8 mouse cellular contexts compared by ENCODE assay signal in genomic region chr16:55820161-55820915, GRCm38 (mm10). TPM values are rescaled to one million over a fixed set of nuclear protein-coding genes. Genes with fewer than 3 reads are reported as not detected.
DNase-seq lines count a peak whose midpoint lies in the region; ATAC-seq and TF ChIP-seq lines count a peak whose summit lies in the region.

No protein-coding gene starts in this region.

- no peak for TF ChIP-seq CTCF in liver, adult 2 months (IDR thresholded peaks at IDR 0.05; ENCODE audit: low read depth, low read length)

- H3K9me3 ChIP-seq in embryonic facial prominence, embryonic 14.5 days (ENCODE audit: control insufficient read depth, low read length) = 0 out of 2 replicates have a peak, but pooled peaks cover 5% of the 10 kb centered on the region
- H3K9me3 ChIP-seq in hindbrain, embryonic 16.5 days (ENCODE audit: control insufficient read depth, low read length) = no peaks in the 10 kb centered on the region
- no peaks in the 10 kb centered on the region for H3K9me3 ChIP-seq in lung, embryonic 16.5 days (ENCODE audit: control insufficient read depth, low read length)

- peak overlapping the region; percentile 77 for H3K4me2 ChIP-seq in embryonic facial prominence, embryonic 14.5 days (ENCODE audit: low read depth, low read length)
- peak overlapping the region; percentile 92 for H3K4me2 ChIP-seq in hindbrain, embryonic 16.5 days (ENCODE audit: low read length)
- H3K4me2 ChIP-seq in lung, embryonic 16.5 days (ENCODE audit: low read depth, low read length) = peak overlapping the region; percentile 67

- H3K79me2 ChIP-seq in liver, adult 2 months (ENCODE audit: control insufficient read depth, insufficient read depth, low read length) = peaks cover 19% of the 10 kb centered on the region

- no peaks in the 10 kb centered on the region for H3K27me3 ChIP-seq in liver, adult 2 months (ENCODE audit: control insufficient read depth, insufficient read depth, low read length)
- no peaks in the 10 kb centered on the region for H3K27me3 ChIP-seq in embryonic facial prominence, embryonic 14.5 days (replicated peaks; ENCODE audit: control insufficient read depth, insufficient read depth, low read length)
- no peaks in the 10 kb centered on the region for H3K27me3 ChIP-seq in hindbrain, embryonic 16.5 days (replicated peaks; ENCODE audit: control insufficient read depth, insufficient read depth, low read length)
- H3K27me3 ChIP-seq in lung, embryonic 16.5 days (ENCODE audit: control insufficient read depth, insufficient read depth, low read depth, low read length) = no peaks in the 10 kb centered on the region

- DNase-seq in liver, adult 2 months (ENCODE audit: extremely low read depth, low read depth, low spot score) = peak; percentile 75
- DNase-seq in liver = no peak
- DNase-seq in embryonic facial prominence, embryonic 14.5 days (ENCODE audit: low spot score) = peak; percentile 81
- peak; percentile 52 for DNase-seq in thymus, postnatal 25 days
- no peak for DNase-seq in frontal cortex, postnatal 25 days (ENCODE audit: low spot score in 2 of 2)
- DNase-seq in cerebellum, postnatal 4 days (ENCODE audit: low spot score in 2 of 2) = no peak

- peaks cover 25% of the 10 kb centered on the region for H3K36me3 ChIP-seq in liver, adult 2 months (ENCODE audit: control insufficient read depth, insufficient read depth, low read length)
- H3K36me3 ChIP-seq in embryonic facial prominence, embryonic 14.5 days (ENCODE audit: control insufficient read depth, insufficient read depth, low read length) = peaks cover 35% of the 10 kb centered on the region
- peaks cover 20% of the 10 kb centered on the region for H3K36me3 ChIP-seq in hindbrain, embryonic 16.5 days (ENCODE audit: control insufficient read depth, insufficient read depth, low read length)
- peaks cover 28% of the 10 kb centered on the region for H3K36me3 ChIP-seq in lung, embryonic 16.5 days (ENCODE audit: control insufficient read depth, insufficient read depth, low read length)

- H3K27ac ChIP-seq in liver, adult 2 months (replicated peaks; ENCODE audit: insufficient read depth, low read depth, low read length) = peak overlapping the region; percentile 96
- peak overlapping the region; percentile 91 for H3K27ac ChIP-seq in embryonic facial prominence, embryonic 14.5 days (replicated peaks; ENCODE audit: low read depth, low read length)
- no peak overlapping the region for H3K27ac ChIP-seq in hindbrain, embryonic 16.5 days (ENCODE audit: low read depth, low read length)
- H3K27ac ChIP-seq in lung, embryonic 16.5 days (ENCODE audit: low read length) = peak overlapping the region; percentile 98

- ATAC-seq in embryonic facial prominence, embryonic 14.5 days (ENCODE audit: low read depth) = no peak
- ATAC-seq in hindbrain, embryonic 16.5 days = no peak
- no peak for ATAC-seq in lung, embryonic 16.5 days (ENCODE audit: low read depth)

- peak overlapping the region; percentile 99 for H3K4me3 ChIP-seq in liver, adult 2 months (ENCODE audit: insufficient read depth, low read depth, low read length)
- peak overlapping the region; percentile 90 for H3K4me3 ChIP-seq in embryonic facial prominence, embryonic 14.5 days (ENCODE audit: low read depth, low read length)
- peak overlapping the region; percentile 89 for H3K4me3 ChIP-seq in hindbrain, embryonic 16.5 days (ENCODE audit: low read length)
- H3K4me3 ChIP-seq in lung, embryonic 16.5 days (ENCODE audit: low read length) = peak overlapping the region; percentile 81

- peaks cover 27% of the 10 kb centered on the region for H3K4me1 ChIP-seq in liver, adult 2 months (ENCODE audit: control insufficient read depth, insufficient read depth, low read length)
- peaks cover 10% of the 10 kb centered on the region; the same call in 1 of the 2 replicates for H3K4me1 ChIP-seq in embryonic facial prominence, embryonic 14.5 days (ENCODE audit: control insufficient read depth, insufficient read depth, low read length)
- peaks cover 8% of the 10 kb centered on the region for H3K4me1 ChIP-seq in hindbrain, embryonic 16.5 days (ENCODE audit: control insufficient read depth, insufficient read depth, low read depth, low read length)
- peaks cover 49% of the 10 kb centered on the region for H3K4me1 ChIP-seq in lung, embryonic 16.5 days (replicated peaks; ENCODE audit: control insufficient read depth, insufficient read depth, low read length)

- WGBS in liver, adult 2 months = 1% methylated on average over 13 of the region's 13 CpGs
- 32% methylated on average over 13 of the region's 13 CpGs for WGBS in embryonic facial prominence, embryonic 14.5 days
- WGBS in hindbrain, embryonic 16.5 days = 51% methylated on average over 13 of the region's 13 CpGs
- 18% methylated on average over 13 of the region's 13 CpGs for WGBS in lung, embryonic 16.5 days

- no peak for TF ChIP-seq POLR2A in liver, adult 2 months (IDR thresholded peaks at IDR 0.05; ENCODE audit: extremely low read depth, insufficient read depth, low read length)

- peak overlapping the region; percentile 33 for H3K9ac ChIP-seq in liver, adult 2 months (ENCODE audit: low read depth, low read length)
- H3K9ac ChIP-seq in embryonic facial prominence, embryonic 14.5 days (ENCODE audit: low read depth, low read length) = peak overlapping the region; percentile 87
- no peak overlapping the region for H3K9ac ChIP-seq in hindbrain, embryonic 16.5 days (ENCODE audit: low read depth, low read length)
- peak overlapping the region; percentile 85 for H3K9ac ChIP-seq in lung, embryonic 16.5 days (ENCODE audit: low read length)

RNA-seq across cellular contexts. Expression of gene Nfkbiz, which starts 18.4 kb away (rescaled TPM):
- total RNA-seq in liver, adult 2 months (2014; rRNA removed) = 3.7 and 4.2 TPM in 2 replicates
- polyA plus RNA-seq in liver, adult 2 months (2012; rRNA removed) = 4.1 and 4.5 TPM in 2 replicates
- polyA plus RNA-seq in embryonic facial prominence, embryonic 14.5 days (2014; fragmentation: Nextera tagmentation; extraction: Ambion mirVana) = 4.5 and 5.5 TPM in 2 replicates
- 1.6 and 1.8 TPM in 2 replicates for polyA plus RNA-seq in hindbrain, embryonic 16.5 days (2015; fragmentation: Nextera tagmentation; extraction: Ambion mirVana)
- 10.4 and 11.0 TPM in 2 replicates for polyA plus RNA-seq in lung, embryonic 16.5 days (2015; fragmentation: Nextera tagmentation; extraction: Ambion mirVana)

Comparison
In these comparisons a context has a peak if more than half of its experiments do, and no peak if none do; other contexts are left out.
1. DNase-seq: peak in liver, adult 2 months (single experiment), embryonic facial prominence, embryonic 14.5 days (single experiment) and thymus, postnatal 25 days (single experiment); none in liver (single experiment), frontal cortex, postnatal 25 days (0 of 2) and cerebellum, postnatal 4 days (0 of 2).
2. Peak in every context shown above with its lines, with median percentiles within 50 percentile points of each other: H3K4me3 ChIP-seq and H3K4me2 ChIP-seq.